Mouse (Mus musculus): ENCODE data around the gene Dapk2. TPM values are rescaled to one million over a fixed set of nuclear protein-coding genes. Genes with fewer than 3 reads are reported as not detected.

Dapk2 gene
- polyA plus RNA-seq, 1 experiment from 2014 or later: 7.4 TPM

- H3K9ac ChIP-seq: no peak overlapping the region
- ATAC-seq (ENCODE audit: low FRiP score, low read depth): 0 out of 2 replicates have a peak, but pooled peaks have one; percentile 24
These were observed 149.3 kb downstream of the Dapk2 start for GRCm38 (mm10) chr9:66307341-66307740.

GRCm38 (mm10) chr9:66308741-66309140 is 150.7 kb downstream of the Dapk2 start:
- H3K4me2 ChIP-seq (replicated peaks): no peak overlapping the region
- 84% methylated on average over 4 of the region's 4 CpGs for WGBS
- H3K36me3 ChIP-seq: no peaks in the 10 kb centered on the region
- no peak for ATAC-seq (ENCODE audit: low FRiP score, low read depth)
- H3K4me3 ChIP-seq: no peak overlapping the region
- no peak overlapping the region for H3K27ac ChIP-seq
- no peaks in the 10 kb centered on the region for H3K9me3 ChIP-seq
- peaks cover 27% of the 10 kb centered on the region for H3K4me1 ChIP-seq
- H3K27me3 ChIP-seq: 0 out of 2 replicates have a peak, but pooled peaks cover 3% of the 10 kb centered on the region
- H3K9ac ChIP-seq: no peak overlapping the region

More at GRCm38 (mm10) chr9:66307341-66307740, 149.3 kb downstream of the Dapk2 start:
- Histone ChIP-seq H3K4me2 (replicated peaks) (no peak overlapping the region), H3K4me1 (peaks cover 29% of the 10 kb centered on the region), H3K27me3 (no peaks in the 10 kb centered on the region), H3K27ac (no peak overlapping the region), H3K9me3 (no peaks in the 10 kb centered on the region), H3K4me3 (no peak overlapping the region), H3K36me3 (no peaks in the 10 kb centered on the region)
- 13% methylated on average over 2 of the region's 2 CpGs for WGBS

- no peak for ATAC-seq (ENCODE audit: low FRiP score, low read depth)
- H3K36me3 ChIP-seq: no peaks in the 10 kb centered on the region
- WGBS: 30% methylated on average over 3 of the region's 3 CpGs
These were observed 153.4 kb downstream of the Dapk2 start for GRCm38 (mm10) chr9:66311458-66311857.

GRCm38 (mm10) chr9:66316603-66317002 is 158.6 kb downstream of the Dapk2 start:
- H3K4me3 ChIP-seq: no peak overlapping the region
- 77% methylated on average over 2 of the region's 2 CpGs for WGBS
- no peak overlapping the region for H3K27ac ChIP-seq

More at GRCm38 (mm10) chr9:66311458-66311857, 153.4 kb downstream of the Dapk2 start:
- Histone ChIP-seq H3K4me2 (replicated peaks) (no peak overlapping the region), H3K9me3 (no peaks in the 10 kb centered on the region), H3K9ac (no peak overlapping the region), H3K4me1 (0 out of 2 replicates have a peak, but pooled peaks cover 3% of the 10 kb centered on the region), H3K27ac (no peak overlapping the region), H3K4me3 (no peak overlapping the region), H3K27me3 (0 out of 2 replicates have a peak, but pooled peaks cover 3% of the 10 kb centered on the region)

More at GRCm38 (mm10) chr9:66316603-66317002, 158.6 kb downstream of the Dapk2 start:
- Histone ChIP-seq H3K36me3 (no peaks in the 10 kb centered on the region), H3K27me3 (0 out of 2 replicates have a peak, but pooled peaks cover 3% of the 10 kb centered on the region), H3K4me2 (replicated peaks) (no peak overlapping the region), H3K9ac (no peak overlapping the region), H3K9me3 (0 out of 2 replicates have a peak, but pooled peaks cover 4% of the 10 kb centered on the region), H3K4me1 (0 out of 2 replicates have a peak, but pooled peaks cover under 1% of the 10 kb centered on the region)
- no peak for ATAC-seq (ENCODE audit: low FRiP score, low read depth)

Other genes with a start within 250 kb of the Dapk2 start
- 39.8 and 41.1 TPM in 2 replicates for gene Trip4, start 249.4 kb upstream of the Dapk2 start, polyA plus RNA-seq (2015; fragmentation: Nextera tagmentation; extraction: Ambion mirVana)
- gene Csnk1g1, start 249.3 kb upstream of the Dapk2 start, polyA plus RNA-seq (2015; fragmentation: Nextera tagmentation; extraction: Ambion mirVana): 18.6 and 18.8 TPM in 2 replicates
- gene Ppib, start 98.0 kb upstream of the Dapk2 start, polyA plus RNA-seq (2015; fragmentation: Nextera tagmentation; extraction: Ambion mirVana): 665 and 680 TPM in 2 replicates
- gene Snx22, start 88.5 kb upstream of the Dapk2 start, polyA plus RNA-seq (2015; fragmentation: Nextera tagmentation; extraction: Ambion mirVana): 5.0 and 5.3 TPM in 2 replicates
- 128 and 134 TPM in 2 replicates for gene Snx1, start 31.6 kb upstream of the Dapk2 start, polyA plus RNA-seq (2015; fragmentation: Nextera tagmentation; extraction: Ambion mirVana)
- gene Ciao2a, start 31.6 kb upstream of the Dapk2 start, polyA plus RNA-seq (2015; fragmentation: Nextera tagmentation; extraction: Ambion mirVana): 173 and 178 TPM in 2 replicates
- gene Herc1, start 192.2 kb downstream of the Dapk2 start, polyA plus RNA-seq (2015; fragmentation: Nextera tagmentation; extraction: Ambion mirVana): 23.7 and 25.8 TPM in 2 replicates

Measured in limb, embryonic 13.5 days (tissue).